Mouse (Mus musculus) layer of hippocampus, postnatal 25 days (tissue): ENCODE measurements around the gene Lcp2. TPM values are rescaled to one million over a fixed set of nuclear protein-coding genes. Genes with fewer than 3 reads are reported as not detected.
"Not testable (repeated sequence)": the region's sequence is repeated elsewhere in the genome, so short reads cannot be mapped to it uniquely, and the experiment has no call there.

Source experiments
- DNase-seq, 2 experiments: peaks; one replicate each; pipeline ENCODE4 v3.0.0; 2022; ENCODE audit warnings: mixed read lengths in 2 of 2, low spot score in 1 of 2; ENCODE audit errors: extremely low spot score in 1 of 2
- total RNA-seq, 2 experiments: library from RNA; stranded (reverse); gene quantifications; 2 replicates each; pipeline ENCODE4 v1.2.3; 2021

The Lcp2 gene
- total RNA-seq, 2 experiments from 2014 or later, result 3.2 to 3.3 TPM

DNA sequence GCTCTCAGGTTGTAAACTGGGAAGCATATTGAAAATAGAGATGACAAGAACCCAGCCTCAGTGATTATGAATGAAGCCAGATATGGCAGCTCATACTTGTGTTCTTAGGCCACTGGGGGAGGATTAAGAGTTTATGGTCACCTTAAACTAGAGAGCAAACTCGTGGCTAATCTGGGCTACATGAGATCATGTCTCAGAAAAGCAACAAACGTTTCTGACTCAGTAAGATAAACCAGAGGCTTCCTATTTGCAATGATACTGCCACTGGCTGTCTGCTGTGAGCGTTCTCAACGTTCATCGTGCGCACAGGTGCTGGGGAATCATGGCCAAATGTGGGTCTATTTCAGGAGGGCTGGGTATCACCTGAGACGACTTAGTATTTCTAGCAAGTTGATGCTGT, 37.1 kb downstream of the Lcp2 start:
- DNase-seq, result no peak

DNA sequence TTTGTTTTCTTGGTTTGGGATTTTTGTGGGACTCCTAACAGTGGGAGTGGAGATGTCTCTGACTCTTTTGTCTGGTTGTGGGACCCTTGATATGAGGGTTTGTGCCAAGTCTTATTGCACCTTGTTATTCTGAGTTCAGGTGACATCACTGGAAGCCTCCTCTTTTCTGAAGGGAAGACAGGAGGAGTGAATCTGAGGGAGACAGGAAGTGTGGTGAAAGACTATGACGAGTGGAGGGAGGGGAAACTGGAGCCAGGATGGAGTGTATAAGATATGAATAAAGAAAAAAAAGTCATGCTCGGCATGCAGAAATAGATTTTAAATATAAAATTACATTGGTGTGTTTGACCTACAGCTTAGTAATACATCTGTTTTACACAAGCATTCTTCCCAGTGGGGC, 37.9 kb downstream of the Lcp2 start:
- DNase-seq, result no peak

DNA sequence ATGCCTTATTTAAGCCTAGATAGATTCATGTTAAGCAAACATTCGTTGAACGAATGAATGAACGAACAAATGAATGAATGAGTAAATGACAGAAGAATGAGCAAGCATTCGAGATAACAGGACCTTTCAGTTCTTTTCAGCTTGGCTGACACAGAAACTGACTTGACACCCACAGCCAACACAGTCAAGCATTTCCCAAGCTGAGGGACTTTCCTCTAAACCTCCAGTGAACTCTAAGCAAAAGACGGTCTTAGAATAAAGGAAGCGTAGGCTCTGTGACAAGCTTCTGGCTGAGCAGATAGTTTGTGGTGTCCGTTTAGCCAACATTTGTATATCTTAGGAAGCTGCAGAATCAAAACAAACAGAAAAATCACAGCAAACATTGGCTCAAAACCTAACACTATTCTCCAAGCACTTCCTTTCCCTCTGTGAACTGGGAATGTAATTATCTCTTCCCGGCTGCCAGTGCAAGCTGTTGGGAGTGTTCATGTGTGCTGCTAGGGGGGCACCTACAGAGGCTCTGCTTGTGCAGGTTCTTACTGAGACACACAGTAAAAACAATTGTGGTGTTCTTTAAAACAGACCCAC, 39.5 kb downstream of the Lcp2 start:
- no peak for DNase-seq

DNA sequence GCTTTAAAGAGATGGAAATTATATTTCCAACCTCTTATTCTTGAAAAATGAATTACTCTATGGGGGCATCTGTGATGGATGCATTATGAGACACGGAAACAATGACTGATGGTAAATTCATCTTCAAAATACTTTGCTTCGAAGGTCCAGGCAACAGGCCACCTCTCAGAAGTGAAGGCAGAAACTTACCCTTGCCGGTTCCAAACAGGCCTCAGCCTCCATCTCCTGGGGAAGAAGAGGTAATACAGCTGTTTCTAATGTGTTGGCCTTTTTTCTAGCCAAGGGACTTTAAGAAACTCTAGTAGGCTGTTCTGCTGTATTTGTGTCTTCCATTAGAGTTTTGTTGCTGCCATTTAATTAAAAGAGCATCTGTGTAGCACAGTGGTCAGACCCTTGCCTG, 40.3 kb downstream of the Lcp2 start:
- no peak for DNase-seq

DNA sequence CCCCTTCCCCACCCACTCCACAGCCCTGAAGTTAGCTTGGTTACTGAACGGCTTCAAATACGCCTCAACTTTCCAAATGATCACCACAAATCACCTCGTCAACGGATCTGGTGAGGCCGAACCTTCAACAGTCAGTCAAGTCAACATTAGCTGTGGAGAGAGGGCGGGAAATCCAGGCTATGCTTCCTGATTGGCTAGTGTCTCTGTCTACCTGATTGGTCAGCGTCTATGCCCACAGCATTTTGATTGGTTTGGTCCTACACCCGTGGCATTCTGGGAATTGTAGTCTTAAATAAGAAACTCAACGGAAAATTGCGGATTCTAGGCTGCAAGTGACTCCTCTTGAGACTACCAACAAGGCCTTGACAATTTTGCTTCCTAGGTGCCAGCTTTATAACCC, 51.7 kb downstream of the Lcp2 start, which contains the start of gene 4930469K13Rik:
4930469K13Rik (minus strand) TSS at position 133 of the 400 bp plus-strand sequence.
- no peak for DNase-seq

DNA sequence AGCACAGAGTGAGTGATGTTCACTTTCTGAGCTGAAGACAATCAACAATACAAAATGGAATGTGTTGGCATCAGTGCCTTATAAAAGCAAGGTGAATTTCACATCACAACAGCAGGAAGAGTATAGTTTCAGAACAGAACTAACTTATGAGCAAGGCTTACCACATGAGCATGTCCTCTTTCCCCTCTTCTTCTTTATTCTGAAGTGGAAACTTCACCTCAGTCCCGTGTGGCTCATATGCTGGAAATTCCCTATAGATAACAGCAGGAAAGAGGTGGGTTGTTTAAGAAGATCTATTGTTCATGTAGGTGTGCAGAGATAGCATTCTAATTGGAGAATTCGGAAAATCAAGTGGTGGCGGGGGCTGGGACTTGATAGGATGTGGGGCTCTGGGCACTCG, 55.1 kb downstream of the Lcp2 start:
- no peak for DNase-seq

DNA sequence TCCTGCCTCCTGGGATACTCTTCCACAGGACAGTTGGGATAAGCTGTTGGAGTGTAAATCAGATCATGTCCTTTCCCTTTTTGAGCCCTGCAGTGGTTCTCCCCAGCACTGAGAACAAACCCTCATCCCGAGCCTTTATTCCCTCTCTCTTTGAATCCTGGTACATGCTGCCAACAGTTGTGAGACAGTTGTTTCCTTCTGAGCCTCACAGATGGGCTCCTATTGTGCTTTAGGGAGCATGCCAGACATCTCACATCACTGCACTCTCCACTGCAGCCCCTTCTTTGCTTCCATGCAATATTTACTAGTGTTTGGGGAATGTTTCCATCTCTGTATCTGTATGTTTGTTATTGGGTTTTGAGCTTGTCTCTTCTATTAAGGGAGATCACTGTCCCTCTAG, 58.2 kb downstream of the Lcp2 start:
- DNase-seq, result no peak

DNA sequence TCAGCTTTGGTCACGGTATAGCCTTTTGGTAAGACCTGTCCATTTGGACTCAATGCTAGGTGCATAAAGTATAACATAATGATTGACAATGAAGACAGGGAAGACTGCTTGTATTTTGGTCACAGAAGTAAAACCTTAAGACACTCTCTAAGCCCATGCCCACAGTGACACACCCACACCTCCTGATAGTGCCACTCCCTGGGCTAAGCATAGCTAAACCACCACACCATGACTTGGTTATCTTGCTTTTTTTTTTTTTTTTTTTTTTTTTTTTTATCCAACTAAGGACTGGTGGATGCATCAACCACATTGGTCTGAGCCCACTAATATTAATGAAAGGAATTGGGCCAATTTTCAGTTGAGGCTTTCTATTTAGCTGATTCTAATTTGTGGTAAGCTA, 62.5 kb downstream of the Lcp2 start:
- no peak for DNase-seq

DNA sequence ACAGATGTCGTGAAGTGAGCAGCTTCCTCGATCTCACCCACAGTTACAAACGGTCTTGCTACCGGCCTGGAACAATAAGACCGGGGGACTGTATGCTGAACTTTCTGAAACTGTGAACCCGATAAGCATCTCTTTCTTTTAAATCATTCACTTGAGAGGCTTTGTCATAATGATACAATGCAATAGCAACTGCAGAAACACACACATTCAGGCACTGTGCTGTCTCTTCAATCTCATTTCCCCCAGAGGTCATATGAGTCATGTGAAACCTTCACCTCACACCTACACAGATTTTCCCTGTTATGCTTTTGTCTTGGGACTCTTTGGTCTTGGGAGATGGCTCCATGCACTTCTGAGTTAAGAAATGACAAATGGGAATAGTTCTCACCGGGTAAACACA, 65.2 kb downstream of the Lcp2 start:
- DNase-seq, result no peak

DNA sequence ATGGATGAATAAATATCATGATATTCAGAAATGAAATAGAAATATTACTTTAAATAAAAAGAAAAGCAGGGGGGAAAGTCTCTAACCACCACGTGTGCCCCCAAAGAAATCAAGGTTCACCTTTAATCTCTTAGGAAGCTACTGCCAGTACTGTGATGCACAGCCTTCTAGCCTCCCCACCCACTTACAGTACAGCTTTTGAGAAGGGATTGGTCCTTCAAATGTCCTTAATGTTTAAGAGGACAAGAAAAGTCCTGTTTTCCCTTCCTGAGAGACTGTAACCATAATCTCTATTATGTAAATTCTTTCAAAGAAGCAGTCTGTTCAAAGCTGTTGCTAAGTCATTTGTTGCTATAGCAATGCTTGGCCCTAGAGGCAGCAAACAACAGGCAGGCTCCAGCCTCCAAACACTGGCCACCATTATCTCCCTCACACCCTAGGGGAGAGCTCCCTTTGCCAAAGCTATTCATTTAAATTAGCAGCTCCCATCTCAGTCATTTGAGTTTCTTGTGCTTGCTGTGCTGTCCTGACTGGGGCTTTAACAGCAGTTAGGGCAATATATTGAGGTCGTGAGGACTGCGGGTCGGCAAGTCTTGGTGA, 66.2 kb downstream of the Lcp2 start:
- peak in 1 of 2 experiments; percentile 13 for DNase-seq

DNA sequence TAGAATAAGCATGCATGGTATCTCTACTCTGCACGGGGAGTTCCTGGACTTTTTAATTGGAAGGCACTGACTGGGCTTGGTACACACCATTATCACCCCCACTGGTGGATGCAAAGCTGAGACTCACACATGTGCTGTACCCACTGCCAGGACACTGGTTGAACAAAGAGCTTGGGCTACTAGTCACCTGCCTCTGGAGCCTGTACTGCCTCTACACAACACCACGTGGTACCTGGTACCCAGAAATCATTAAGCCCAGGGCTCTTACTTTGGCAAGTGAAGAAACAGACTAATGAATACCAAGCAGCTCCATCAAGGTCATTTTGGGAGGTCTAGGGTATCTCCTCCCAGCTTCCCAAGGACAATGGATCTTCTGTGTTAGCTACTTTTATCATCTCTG, 67.0 kb downstream of the Lcp2 start:
- DNase-seq, result no peak

DNA sequence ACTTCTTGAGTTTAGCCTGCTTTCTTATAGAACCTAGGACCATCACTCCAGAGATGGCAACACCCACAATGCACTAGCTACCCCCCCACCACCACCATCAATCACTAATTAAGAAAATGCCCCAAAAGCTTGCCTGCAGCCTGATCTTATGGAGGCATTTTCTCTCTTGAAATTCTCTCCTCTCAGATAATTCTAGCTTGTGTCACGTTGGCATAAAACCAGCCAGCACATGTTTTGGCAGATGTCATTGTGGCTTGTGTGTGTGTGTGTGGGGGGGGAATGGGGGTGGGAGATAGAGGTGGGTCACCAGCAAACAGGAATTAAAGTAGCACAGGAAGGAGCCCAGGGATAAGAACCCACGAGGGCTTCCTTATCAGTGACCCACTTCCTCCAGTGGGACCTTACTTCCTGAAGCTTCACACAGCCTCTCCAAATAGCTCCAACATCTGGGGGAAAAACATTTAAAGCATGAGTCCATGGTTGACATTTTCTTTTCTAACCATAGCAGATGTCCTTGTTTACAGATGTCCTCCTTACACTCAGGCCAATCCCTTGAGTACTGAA, 69.9 kb downstream of the Lcp2 start:
- DNase-seq, result no peak

DNA sequence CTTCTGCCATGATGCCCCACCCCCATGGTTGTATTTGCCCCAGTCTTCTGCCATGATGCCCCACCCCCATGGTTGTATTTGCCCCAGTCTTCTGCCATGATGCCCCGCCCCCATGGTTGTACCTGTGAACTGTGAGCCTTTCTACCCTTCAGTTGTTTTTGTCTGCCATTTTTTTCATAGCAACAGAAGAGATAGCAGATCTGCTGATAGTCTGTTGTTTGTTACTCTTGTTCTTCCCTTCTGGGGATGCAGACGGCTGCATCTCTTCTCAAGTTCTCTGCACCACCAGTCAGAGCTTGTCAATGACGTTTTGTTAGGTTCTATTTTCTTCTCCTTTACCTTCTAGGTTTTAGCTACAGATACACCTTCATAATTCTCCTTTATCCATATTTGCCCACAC, 70.9 kb downstream of the Lcp2 start:
- no peak for DNase-seq

DNA sequence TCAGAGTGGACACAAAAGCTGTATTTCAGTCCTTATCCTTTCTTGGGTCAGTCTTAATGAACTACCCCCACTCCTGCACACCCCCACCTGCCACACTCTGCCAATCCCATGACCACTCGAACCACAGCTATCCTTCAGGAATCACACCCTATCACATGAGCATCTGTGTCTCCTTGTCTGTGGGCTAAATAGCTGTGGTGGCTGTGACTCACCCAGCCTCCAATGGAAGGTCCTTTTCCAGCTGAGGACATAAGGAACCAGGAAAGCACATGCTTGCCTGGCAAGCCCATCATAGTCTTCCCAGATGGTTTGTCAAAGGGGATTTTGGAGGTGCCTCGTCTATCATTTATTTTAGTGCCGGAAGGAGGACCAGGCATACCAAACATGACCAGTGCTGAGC, 71.6 kb downstream of the Lcp2 start:
- no peak for DNase-seq

DNA sequence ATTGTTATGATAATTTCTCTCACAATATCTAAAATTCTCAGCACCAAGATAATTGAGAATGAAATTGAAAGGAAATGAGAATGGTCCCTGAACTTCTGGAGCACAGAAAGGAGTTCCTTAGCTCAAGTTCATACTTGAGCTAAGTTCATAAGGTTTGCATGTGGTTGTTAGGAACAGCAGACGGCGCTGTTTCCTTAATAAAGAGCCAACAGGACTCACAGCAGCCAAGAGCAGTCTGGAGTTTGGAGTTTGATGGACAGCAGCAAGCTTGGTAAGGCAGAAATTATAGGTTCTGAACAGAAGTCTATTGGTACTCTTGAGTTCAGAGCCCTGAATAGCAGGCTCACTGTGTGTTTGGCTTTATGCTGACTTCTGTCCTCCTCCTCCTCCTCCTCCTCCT, 76.4 kb downstream of the Lcp2 start:
- peak in 1 of 2 experiments; percentile 35 for DNase-seq

DNA sequence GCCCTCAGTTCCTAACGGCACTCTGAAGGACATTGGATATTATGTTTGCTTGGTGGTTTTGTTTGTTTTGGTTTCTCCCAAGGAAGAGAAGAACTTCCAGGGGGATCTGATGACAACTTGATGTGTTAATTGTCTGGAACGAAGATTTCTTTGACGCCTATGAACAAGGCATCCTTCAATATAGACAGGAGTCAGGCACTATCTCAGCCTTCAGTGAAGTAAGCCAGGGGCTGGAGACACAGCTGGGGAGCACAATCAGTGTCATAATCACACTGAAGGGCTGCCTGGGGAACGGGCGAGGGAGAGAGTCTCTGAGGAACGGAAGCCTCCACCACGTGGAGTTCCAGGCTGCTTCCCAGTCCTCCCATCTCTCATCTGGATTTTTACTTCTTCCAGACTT, 78.1 kb downstream of the Lcp2 start:
- no peak for DNase-seq

DNA sequence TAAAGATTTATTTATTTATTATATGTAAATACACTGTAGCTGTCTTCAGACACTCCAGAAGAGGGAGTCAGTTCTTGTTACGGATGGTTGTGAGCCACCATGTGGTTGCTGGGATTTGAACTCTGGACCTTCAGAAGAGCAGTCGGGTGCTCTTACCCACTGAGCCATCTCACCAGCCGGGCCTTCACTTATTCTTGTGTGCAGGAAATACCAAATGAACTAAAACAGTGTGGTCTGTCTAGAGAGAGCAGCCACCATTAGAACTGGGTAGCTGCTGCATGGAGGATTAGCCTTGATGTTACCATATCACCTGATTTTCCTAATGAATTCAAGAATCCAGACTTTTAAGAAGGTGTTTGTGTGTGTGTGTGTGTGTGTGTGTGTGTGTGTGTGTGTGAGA, 79.0 kb downstream of the Lcp2 start:
- DNase-seq, result not testable (repeated sequence)

DNA sequence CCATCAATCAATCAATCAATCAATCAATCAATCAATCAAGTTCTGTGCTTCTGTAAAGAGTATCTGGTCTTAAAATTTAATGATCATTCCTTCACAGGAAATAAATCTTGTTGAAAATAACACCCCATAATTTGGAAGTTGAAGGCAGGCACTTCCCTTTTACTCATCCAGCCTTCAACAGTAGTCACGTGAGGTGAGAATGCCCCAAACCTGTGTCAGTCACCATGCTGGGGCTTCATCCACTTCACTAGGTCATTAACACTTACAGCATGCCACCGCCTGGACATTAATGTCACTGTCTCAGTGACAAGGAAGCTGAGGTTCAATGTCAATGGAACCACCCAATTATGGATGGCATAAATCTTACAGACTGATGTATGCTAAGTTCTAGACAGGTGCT, 81.7 kb downstream of the Lcp2 start:
- no peak for DNase-seq

DNA sequence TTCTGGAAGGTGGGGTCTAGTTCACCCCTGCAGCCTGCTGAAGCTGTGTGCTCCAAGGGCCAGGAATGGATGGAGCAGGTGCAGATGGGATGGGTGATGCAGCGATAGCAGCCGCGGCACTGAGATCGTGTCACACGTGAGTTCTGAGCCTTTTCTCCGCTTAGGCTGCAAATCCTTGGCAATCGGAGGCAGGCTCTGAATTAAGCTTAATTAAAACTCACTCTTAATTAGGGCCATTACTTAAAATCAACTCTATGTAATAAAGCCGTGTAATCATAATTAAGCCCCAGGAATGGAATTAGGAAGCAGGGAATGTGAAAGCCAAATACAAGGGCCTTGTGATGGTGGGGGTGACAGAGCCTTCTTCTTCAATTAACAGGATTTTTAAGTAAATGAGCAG, 92.6 kb downstream of the Lcp2 start:
- no peak for DNase-seq
